Mouse (Mus musculus): Measurements from ENCODE around the gene Fbxo48. TPM values are rescaled to one million over a fixed set of nuclear protein-coding genes. Genes with fewer than 3 reads are reported as not detected.

Gene Fbxo48
- polyA plus RNA-seq, 1 experiment from 2014 or later, result 1.4 TPM

DNA sequence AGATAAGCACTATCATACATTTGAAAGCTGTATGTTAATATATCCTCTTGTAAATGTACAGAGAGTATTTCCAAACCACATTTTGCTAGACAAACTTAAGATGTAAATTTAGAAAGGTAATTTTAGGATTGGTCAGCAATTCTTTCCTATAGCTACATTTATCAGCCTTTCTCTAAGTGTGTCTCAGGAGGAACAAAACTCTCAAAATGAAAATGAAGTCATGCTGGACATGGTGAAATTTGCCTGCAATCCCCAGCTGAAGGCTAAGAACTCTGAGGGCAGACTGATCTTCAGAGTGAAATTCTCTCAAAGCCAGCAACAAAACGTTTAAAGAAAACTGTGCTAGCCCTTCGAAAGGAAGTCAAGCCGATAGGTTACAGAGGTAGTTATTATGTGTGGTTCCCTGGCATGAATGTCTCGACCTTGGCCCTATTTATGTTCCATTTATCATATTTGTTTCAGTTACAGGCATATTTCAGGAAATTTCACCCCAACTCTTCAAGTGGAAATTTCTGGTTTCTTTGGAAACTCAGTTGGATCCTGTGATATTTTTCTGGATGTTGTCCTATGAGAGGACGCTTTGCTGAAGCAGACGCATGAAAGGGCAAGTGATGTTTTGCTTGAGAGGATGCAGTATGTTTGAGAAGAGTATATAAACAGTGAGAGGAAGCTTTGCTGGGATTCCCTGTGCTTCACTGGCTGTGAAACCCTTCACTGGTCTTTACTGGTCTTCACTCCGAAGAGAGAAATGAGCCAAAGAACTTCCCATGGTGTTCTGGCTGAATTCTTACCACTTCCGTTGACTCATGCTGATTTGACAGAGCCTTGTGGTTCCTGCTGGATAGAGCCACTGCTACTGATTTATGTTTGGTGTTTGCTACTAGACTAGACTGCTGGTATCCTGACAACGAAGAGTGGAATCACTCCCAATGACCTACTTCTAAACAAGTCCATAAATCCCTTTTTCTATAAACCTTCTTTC, 49.5 kb downstream of the Fbxo48 start:
- Histone ChIP-seq H3K4me1 (ENCODE audit: control insufficient read depth, insufficient read depth, low read length) (no peaks in the 10 kb centered on the region), H3K36me3 (ENCODE audit: control insufficient read depth, insufficient read depth, low read length) (no peaks in the 10 kb centered on the region), H3K27ac (replicated peaks; ENCODE audit: low read depth, low read length) (no peak overlapping the region), H3K9ac (ENCODE audit: low read depth, low read length) (no peak overlapping the region), H3K9me3 (ENCODE audit: control insufficient read depth, low read length) (no peaks in the 10 kb centered on the region), H3K4me3 (ENCODE audit: low read depth, low read length) (no peak overlapping the region), H3K27me3 (replicated peaks; ENCODE audit: control insufficient read depth, insufficient read depth, low read length) (no peaks in the 10 kb centered on the region), H3K4me2 (ENCODE audit: low read depth, low read length) (no peak overlapping the region)
- no peak for ATAC-seq (ENCODE audit: low read depth)
- WGBS, result 75% methylated on average over 9 of the region's 9 CpGs
- no peak for DNase-seq (ENCODE audit: low spot score)

- Histone ChIP-seq H3K27me3 (replicated peaks; ENCODE audit: control insufficient read depth, insufficient read depth, low read length) (no peaks in the 10 kb centered on the region), H3K4me2 (ENCODE audit: low read depth, low read length) (no peak overlapping the region), H3K4me3 (ENCODE audit: low read depth, low read length) (no peak overlapping the region), H3K9ac (ENCODE audit: low read depth, low read length) (no peak overlapping the region), H3K9me3 (ENCODE audit: control insufficient read depth, low read length) (no peaks in the 10 kb centered on the region), H3K4me1 (ENCODE audit: control insufficient read depth, insufficient read depth, low read length) (no peaks in the 10 kb centered on the region), H3K36me3 (ENCODE audit: control insufficient read depth, insufficient read depth, low read length) (no peaks in the 10 kb centered on the region), H3K27ac (replicated peaks; ENCODE audit: low read depth, low read length) (no peak overlapping the region)
- no peak for ATAC-seq (ENCODE audit: low read depth)
- WGBS, result 81% methylated on average over 7 of the region's 7 CpGs
- no peak for DNase-seq (ENCODE audit: low spot score)
These were observed 51.7 kb downstream of the Fbxo48 start for GRCm38 (mm10) chr11:17002739-17003373.

DNA sequence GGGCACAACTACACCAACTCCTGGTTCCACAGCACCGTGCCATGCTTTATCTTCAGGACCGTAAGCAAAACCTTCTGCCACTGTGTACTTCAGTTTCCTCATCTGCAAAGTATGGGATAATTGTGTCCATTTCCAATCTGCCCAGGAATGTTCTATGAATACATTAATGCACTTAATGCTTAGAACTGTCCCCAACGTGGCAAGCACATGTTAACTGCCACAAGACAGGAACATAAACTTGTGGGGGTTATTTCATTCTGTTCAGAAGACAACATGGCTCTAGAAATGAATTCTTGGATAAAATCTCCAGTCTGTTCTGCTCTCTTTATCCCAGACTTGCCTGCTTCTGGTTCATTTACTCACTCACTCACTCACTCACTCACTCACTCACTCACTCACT, 52.6 kb downstream of the Fbxo48 start:
- no peak for DNase-seq (ENCODE audit: low spot score)
- Histone ChIP-seq H3K4me1 (ENCODE audit: control insufficient read depth, insufficient read depth, low read length) (no peaks in the 10 kb centered on the region), H3K9me3 (ENCODE audit: control insufficient read depth, low read length) (no peaks in the 10 kb centered on the region), H3K27me3 (replicated peaks; ENCODE audit: control insufficient read depth, insufficient read depth, low read length) (no peaks in the 10 kb centered on the region), H3K27ac (replicated peaks; ENCODE audit: low read depth, low read length) (no peak overlapping the region), H3K36me3 (ENCODE audit: control insufficient read depth, insufficient read depth, low read length) (no peaks in the 10 kb centered on the region), H3K4me2 (ENCODE audit: low read depth, low read length) (no peak overlapping the region), H3K4me3 (ENCODE audit: low read depth, low read length) (no peak overlapping the region), H3K9ac (ENCODE audit: low read depth, low read length) (no peak overlapping the region)
- ATAC-seq (ENCODE audit: low read depth), result no peak
- 74% methylated on average over 3 of the region's 3 CpGs for WGBS

Other genes starting within 250 kb of the Fbxo48 start
- gene Egfr, start 199.2 kb upstream of the Fbxo48 start, polyA plus RNA-seq (2014; fragmentation: Nextera tagmentation; extraction: Ambion mirVana), result 25.4 and 27.0 TPM in 2 replicates
- gene Cnrip1, start 100.2 kb downstream of the Fbxo48 start, polyA plus RNA-seq (2014; fragmentation: Nextera tagmentation; extraction: Ambion mirVana), result 34.8 and 38.4 TPM in 2 replicates
- 4.2 and 4.4 TPM in 2 replicates for gene Plek, start 101.0 kb downstream of the Fbxo48 start, polyA plus RNA-seq (2014; fragmentation: Nextera tagmentation; extraction: Ambion mirVana)
- gene Ppp3r1, start 207.9 kb downstream of the Fbxo48 start, polyA plus RNA-seq (2014; fragmentation: Nextera tagmentation; extraction: Ambion mirVana), result 97.7 and 104 TPM in 2 replicates
- gene Wdr92, start 230.7 kb downstream of the Fbxo48 start, polyA plus RNA-seq (2014; fragmentation: Nextera tagmentation; extraction: Ambion mirVana), result 23.6 and 24.3 TPM in 2 replicates